Mouse (Mus musculus) liver, adult 2 months (tissue): Measurements from ENCODE around the gene Adcy6.

ENCODE experiments used
- CTCF ChIP-seq: fragments of 200-500 bp; IDR thresholded peaks from 2 replicates; pipeline ENCODE4 v1.5.1; 2011; ENCODE audit warnings: low read depth, low read length, control low read depth
- POLR2A ChIP-seq: fragments of 200-500 bp; IDR thresholded peaks from 2 replicates; pipeline ENCODE4 v1.6.1; 2011; ENCODE audit warnings: low read length, control low read depth; ENCODE audit not compliant: insufficient read depth; ENCODE audit errors: extremely low read depth

GRCm38 (mm10) chr15:98594193-98594592 is 15.7 kb downstream of the Adcy6 start:
- no peak for TF ChIP-seq POLR2A
- TF ChIP-seq CTCF, result no peak
